Mouse (Mus musculus): ENCODE measurements at regions not wholly inside any gene's neighbourhood (a gene's known extent, or its start where the extent isn't known, plus 50 kb on each side); places are given as distances from the start of the nearest gene placed in this dataset.

DNA sequence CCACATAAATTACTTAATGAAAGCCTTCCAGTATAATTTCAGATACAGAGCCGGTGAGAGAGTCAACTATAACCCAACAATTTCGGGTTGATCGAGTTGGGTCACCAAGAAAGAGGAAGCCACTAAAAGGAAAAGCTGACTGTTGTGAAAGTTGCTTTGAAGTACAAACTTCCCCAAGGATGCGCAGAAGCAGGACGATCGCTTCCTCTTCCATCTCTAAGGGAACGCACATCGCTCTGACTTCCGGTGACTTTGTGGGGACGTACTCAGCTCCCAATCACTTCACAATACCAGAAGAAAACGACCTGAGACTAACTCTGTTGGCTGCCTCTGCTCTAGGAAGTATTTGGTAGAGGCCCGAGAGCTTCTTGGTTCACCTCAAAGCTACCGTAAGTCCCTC is 158.8 kb upstream of the Jmjd1c start:
- no peak overlapping the region for H3K4me2 ChIP-seq (replicated peaks; ENCODE audit: low read depth, low read length)
- H3K4me3 ChIP-seq (ENCODE audit: low read depth, low read length) = no peak overlapping the region
- H3K4me1 ChIP-seq (ENCODE audit: control insufficient read depth, insufficient read depth, low read length) = no peaks in the 10 kb centered on the region
- ATAC-seq (ENCODE audit: insufficient number of reproducible peaks, insufficient read depth, low FRiP score, low read depth) = no peak
- H3K27me3 ChIP-seq (ENCODE audit: control insufficient read depth, insufficient read depth, low read length) = no peaks in the 10 kb centered on the region
- no peak overlapping the region for H3K27ac ChIP-seq (ENCODE audit: low read length)
- no peaks in the 10 kb centered on the region for H3K9me3 ChIP-seq (ENCODE audit: control insufficient read depth, low read depth, low read length)
- WGBS = 91% methylated on average over 13 of the region's 13 CpGs
- H3K9ac ChIP-seq (replicated peaks; ENCODE audit: low read depth, low read length) = no peak overlapping the region
- H3K36me3 ChIP-seq (ENCODE audit: control insufficient read depth, insufficient read depth, low read length) = no peaks in the 10 kb centered on the region

GRCm38 (mm10) chr10:66940368-66940767 is 155.6 kb upstream of the Jmjd1c start:
- ATAC-seq (ENCODE audit: insufficient number of reproducible peaks, insufficient read depth, low FRiP score, low read depth) = no peak
- H3K4me3 ChIP-seq (ENCODE audit: low read depth, low read length) = no peak overlapping the region
- H3K4me2 ChIP-seq (replicated peaks; ENCODE audit: low read depth, low read length) = no peak overlapping the region
- H3K9ac ChIP-seq (replicated peaks; ENCODE audit: low read depth, low read length) = no peak overlapping the region
- no peaks in the 10 kb centered on the region for H3K27me3 ChIP-seq (ENCODE audit: control insufficient read depth, insufficient read depth, low read length)
- no peaks in the 10 kb centered on the region for H3K4me1 ChIP-seq (ENCODE audit: control insufficient read depth, insufficient read depth, low read length)
- no peaks in the 10 kb centered on the region for H3K9me3 ChIP-seq (ENCODE audit: control insufficient read depth, low read depth, low read length)
- no peaks in the 10 kb centered on the region for H3K36me3 ChIP-seq (ENCODE audit: control insufficient read depth, insufficient read depth, low read length)
- no peak overlapping the region for H3K27ac ChIP-seq (ENCODE audit: low read length)
- WGBS = 82% methylated on average over 6 of the region's 6 CpGs

DNA sequence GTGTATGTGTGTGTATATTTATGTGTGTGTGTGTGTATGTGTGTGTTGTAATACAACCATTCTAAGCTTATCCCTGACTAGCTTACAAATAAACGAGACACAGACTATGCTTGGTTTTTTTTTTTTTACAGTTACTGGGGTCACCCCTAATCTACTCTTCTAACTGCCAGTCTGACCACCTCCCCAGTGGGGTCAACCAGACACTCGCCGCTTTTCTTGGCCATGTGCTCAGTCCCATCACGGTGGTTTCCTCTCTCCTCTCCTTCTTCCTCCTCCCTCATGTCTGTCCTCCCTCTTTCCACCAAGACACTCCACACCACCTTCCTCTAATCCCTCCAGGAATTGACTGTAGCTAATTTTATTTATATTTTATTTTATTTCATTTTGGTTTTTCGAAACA is 155.0 kb upstream of the Jmjd1c start:
- no peak overlapping the region for H3K27ac ChIP-seq (ENCODE audit: low read length)
- 74% methylated on average over 5 of the region's 5 CpGs for WGBS
- H3K4me2 ChIP-seq (replicated peaks; ENCODE audit: low read depth, low read length) = no peak overlapping the region

GRCm38 (mm10) chr10:66941974-66942373 is 154.0 kb upstream of the Jmjd1c start:
- ATAC-seq (ENCODE audit: insufficient number of reproducible peaks, insufficient read depth, low FRiP score, low read depth) = no peak
- H3K4me2 ChIP-seq (replicated peaks; ENCODE audit: low read depth, low read length) = no peak overlapping the region
- H3K9me3 ChIP-seq (ENCODE audit: control insufficient read depth, low read depth, low read length) = no peaks in the 10 kb centered on the region
- H3K9ac ChIP-seq (replicated peaks; ENCODE audit: low read depth, low read length) = no peak overlapping the region
- no peak overlapping the region for H3K4me3 ChIP-seq (ENCODE audit: low read depth, low read length)
- no peak overlapping the region for H3K27ac ChIP-seq (ENCODE audit: low read length)
- H3K36me3 ChIP-seq (ENCODE audit: control insufficient read depth, insufficient read depth, low read length) = no peaks in the 10 kb centered on the region
- no peaks in the 10 kb centered on the region for H3K27me3 ChIP-seq (ENCODE audit: control insufficient read depth, insufficient read depth, low read length)
- no peaks in the 10 kb centered on the region for H3K4me1 ChIP-seq (ENCODE audit: control insufficient read depth, insufficient read depth, low read length)
- WGBS = 89% methylated on average over 3 of the region's 3 CpGs

More for the DNA sequence above, 155.0 kb upstream of the Jmjd1c start:
- H3K4me1 ChIP-seq (ENCODE audit: control insufficient read depth, insufficient read depth, low read length) = no peaks in the 10 kb centered on the region
- no peaks in the 10 kb centered on the region for H3K36me3 ChIP-seq (ENCODE audit: control insufficient read depth, insufficient read depth, low read length)
- no peak for ATAC-seq (ENCODE audit: insufficient number of reproducible peaks, insufficient read depth, low FRiP score, low read depth)
- no peak overlapping the region for H3K4me3 ChIP-seq (ENCODE audit: low read depth, low read length)
- H3K27me3 ChIP-seq (ENCODE audit: control insufficient read depth, insufficient read depth, low read length) = no peaks in the 10 kb centered on the region
- no peaks in the 10 kb centered on the region for H3K9me3 ChIP-seq (ENCODE audit: control insufficient read depth, low read depth, low read length)
- H3K9ac ChIP-seq (replicated peaks; ENCODE audit: low read depth, low read length) = no peak overlapping the region

DNA sequence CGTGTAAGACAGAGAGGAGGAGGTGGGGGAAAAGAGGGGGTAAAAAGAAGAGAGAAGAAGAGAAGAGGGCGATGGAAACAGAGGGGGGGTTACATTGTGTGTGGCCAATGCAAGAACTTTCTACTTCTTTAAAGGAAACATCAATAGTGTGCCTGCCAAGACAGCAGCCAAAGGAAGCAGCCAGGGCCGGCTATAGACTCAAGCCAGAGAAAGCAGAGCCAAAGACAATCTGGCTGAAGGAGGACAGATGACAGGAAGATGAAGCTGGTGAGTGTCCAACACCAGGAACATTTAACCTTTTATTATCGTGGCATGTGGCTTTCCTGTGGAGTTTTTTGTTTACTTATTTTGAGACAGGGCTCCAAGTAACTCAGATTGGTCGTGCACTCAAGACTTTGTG is 152.1 kb upstream of the Jmjd1c start:
- Histone ChIP-seq H3K9ac (replicated peaks; ENCODE audit: low read depth, low read length) (no peak overlapping the region), H3K27ac (ENCODE audit: low read length) (no peak overlapping the region), H3K4me1 (ENCODE audit: control insufficient read depth, insufficient read depth, low read length) (no peaks in the 10 kb centered on the region), H3K27me3 (ENCODE audit: control insufficient read depth, insufficient read depth, low read length) (no peaks in the 10 kb centered on the region), H3K9me3 (ENCODE audit: control insufficient read depth, low read depth, low read length) (no peaks in the 10 kb centered on the region), H3K4me3 (ENCODE audit: low read depth, low read length) (no peak overlapping the region), H3K4me2 (replicated peaks; ENCODE audit: low read depth, low read length) (no peak overlapping the region), H3K36me3 (ENCODE audit: control insufficient read depth, insufficient read depth, low read length) (no peaks in the 10 kb centered on the region)
- ATAC-seq (ENCODE audit: insufficient number of reproducible peaks, insufficient read depth, low FRiP score, low read depth) = no peak
- WGBS = 36% methylated on average over 5 of the region's 5 CpGs

GRCm38 (mm10) chr10:66946161-66946560 is 149.8 kb upstream of the Jmjd1c start:
- Histone ChIP-seq H3K9me3 (ENCODE audit: control insufficient read depth, low read depth, low read length) (no peaks in the 10 kb centered on the region), H3K4me3 (ENCODE audit: low read depth, low read length) (no peak overlapping the region), H3K4me1 (ENCODE audit: control insufficient read depth, insufficient read depth, low read length) (no peaks in the 10 kb centered on the region), H3K4me2 (replicated peaks; ENCODE audit: low read depth, low read length) (no peak overlapping the region), H3K27me3 (ENCODE audit: control insufficient read depth, insufficient read depth, low read length) (no peaks in the 10 kb centered on the region), H3K36me3 (ENCODE audit: control insufficient read depth, insufficient read depth, low read length) (no peaks in the 10 kb centered on the region), H3K9ac (replicated peaks; ENCODE audit: low read depth, low read length) (no peak overlapping the region), H3K27ac (ENCODE audit: low read length) (no peak overlapping the region)
- WGBS = 43% methylated on average over 2 of the region's 2 CpGs
- no peak for ATAC-seq (ENCODE audit: insufficient number of reproducible peaks, insufficient read depth, low FRiP score, low read depth)

GRCm38 (mm10) chr10:66948329-66948728 is 147.6 kb upstream of the Jmjd1c start:
- Histone ChIP-seq H3K4me1 (ENCODE audit: control insufficient read depth, insufficient read depth, low read length) (no peaks in the 10 kb centered on the region), H3K27me3 (ENCODE audit: control insufficient read depth, insufficient read depth, low read length) (no peaks in the 10 kb centered on the region), H3K36me3 (ENCODE audit: control insufficient read depth, insufficient read depth, low read length) (no peaks in the 10 kb centered on the region), H3K4me3 (ENCODE audit: low read depth, low read length) (no peak overlapping the region), H3K9ac (replicated peaks; ENCODE audit: low read depth, low read length) (no peak overlapping the region), H3K4me2 (replicated peaks; ENCODE audit: low read depth, low read length) (no peak overlapping the region), H3K27ac (ENCODE audit: low read length) (no peak overlapping the region), H3K9me3 (ENCODE audit: control insufficient read depth, low read depth, low read length) (no peaks in the 10 kb centered on the region)
- ATAC-seq (ENCODE audit: insufficient number of reproducible peaks, insufficient read depth, low FRiP score, low read depth) = no peak
- WGBS = 95% methylated on average over 2 of the region's 2 CpGs

GRCm38 (mm10) chr10:66950441-66950840 is 145.5 kb upstream of the Jmjd1c start:
- no peak overlapping the region for H3K4me2 ChIP-seq (replicated peaks; ENCODE audit: low read depth, low read length)
- H3K36me3 ChIP-seq (ENCODE audit: control insufficient read depth, insufficient read depth, low read length) = no peaks in the 10 kb centered on the region
- no peaks in the 10 kb centered on the region for H3K4me1 ChIP-seq (ENCODE audit: control insufficient read depth, insufficient read depth, low read length)
- H3K4me3 ChIP-seq (ENCODE audit: low read depth, low read length) = no peak overlapping the region
- no peak overlapping the region for H3K27ac ChIP-seq (ENCODE audit: low read length)
- H3K27me3 ChIP-seq (ENCODE audit: control insufficient read depth, insufficient read depth, low read length) = no peaks in the 10 kb centered on the region
- H3K9ac ChIP-seq (replicated peaks; ENCODE audit: low read depth, low read length) = no peak overlapping the region
- 94% methylated on average over 4 of the region's 4 CpGs for WGBS
- ATAC-seq (ENCODE audit: insufficient number of reproducible peaks, insufficient read depth, low FRiP score, low read depth) = no peak
- H3K9me3 ChIP-seq (ENCODE audit: control insufficient read depth, low read depth, low read length) = no peaks in the 10 kb centered on the region

DNA sequence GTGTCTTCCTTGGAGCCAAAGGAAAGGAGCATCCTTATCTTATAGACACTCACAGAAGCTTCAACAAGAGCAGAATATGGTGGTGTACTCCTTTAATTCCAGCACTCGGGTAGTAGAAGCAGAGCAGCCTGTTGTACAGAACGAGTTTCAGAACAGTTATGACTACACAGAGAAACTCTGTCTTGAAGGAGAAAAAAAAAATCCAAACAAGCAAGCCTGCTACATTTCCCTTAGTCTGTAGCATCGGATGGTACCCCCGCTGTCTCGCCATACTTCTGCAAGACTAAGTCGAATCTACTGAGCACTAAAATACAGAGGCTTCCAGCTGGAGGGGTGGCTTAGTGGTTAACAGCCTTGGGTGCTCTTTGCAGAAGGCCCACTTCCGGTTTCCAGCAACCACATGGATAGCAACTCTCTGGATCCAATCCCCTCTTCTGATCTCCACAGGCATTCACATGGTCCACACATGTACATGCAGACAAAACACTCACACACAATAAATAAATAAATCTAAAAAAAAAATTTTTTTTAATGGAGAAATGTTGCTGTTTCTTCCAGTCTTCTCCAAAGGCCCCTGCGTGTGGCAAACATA is 144.6 kb upstream of the Jmjd1c start:
- no peaks in the 10 kb centered on the region for H3K4me1 ChIP-seq (ENCODE audit: control insufficient read depth, insufficient read depth, low read length)
- no peaks in the 10 kb centered on the region for H3K27me3 ChIP-seq (ENCODE audit: control insufficient read depth, insufficient read depth, low read length)
- no peak overlapping the region for H3K4me3 ChIP-seq (ENCODE audit: low read depth, low read length)
- H3K36me3 ChIP-seq (ENCODE audit: control insufficient read depth, insufficient read depth, low read length) = no peaks in the 10 kb centered on the region
- no peak overlapping the region for H3K27ac ChIP-seq (ENCODE audit: low read length)
- ATAC-seq (ENCODE audit: insufficient number of reproducible peaks, insufficient read depth, low FRiP score, low read depth) = no peak
- no peaks in the 10 kb centered on the region for H3K9me3 ChIP-seq (ENCODE audit: control insufficient read depth, low read depth, low read length)
- H3K9ac ChIP-seq (replicated peaks; ENCODE audit: low read depth, low read length) = no peak overlapping the region
- H3K4me2 ChIP-seq (replicated peaks; ENCODE audit: low read depth, low read length) = no peak overlapping the region
- 83% methylated on average over 8 of the region's 8 CpGs for WGBS

Measured in stomach, embryonic 14.5 days (tissue).